Mouse (Mus musculus): ENCODE data around the gene Prc1.

DNA sequence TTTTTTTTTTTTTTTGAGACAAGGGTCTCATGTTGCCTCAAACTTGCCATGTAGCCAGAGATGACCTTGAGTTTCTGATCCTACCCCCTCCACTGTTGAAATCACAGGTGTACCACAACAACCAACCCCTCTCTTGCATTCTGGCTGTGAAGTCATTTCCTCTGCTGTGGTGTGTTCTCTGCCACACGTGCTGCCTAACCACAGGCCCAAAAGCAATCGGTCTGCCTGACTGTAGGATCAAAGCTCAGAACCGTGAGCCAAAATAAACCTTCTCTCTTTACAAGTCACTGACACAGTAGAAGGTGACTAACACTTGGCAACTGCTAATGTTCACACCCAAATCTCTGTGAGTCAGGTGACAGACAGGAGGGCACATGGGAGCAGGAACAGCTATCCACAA lies 66.2 kb downstream of the Prc1 start:
- TF ChIP-seq CTCF (IDR thresholded peaks at IDR 0.05; ENCODE audit: borderline replicate concordance, extremely low read depth, insufficient read depth, insufficient read length) = no peak
- TF ChIP-seq POLR2A (IDR thresholded peaks at IDR 0.05; ENCODE audit: borderline replicate concordance, extremely low read depth, insufficient read depth, insufficient read length, poor library complexity, severe bottlenecking) = no peak
